ENCODE assay signal across 8 mouse cellular contexts in the genomic region with DNA sequence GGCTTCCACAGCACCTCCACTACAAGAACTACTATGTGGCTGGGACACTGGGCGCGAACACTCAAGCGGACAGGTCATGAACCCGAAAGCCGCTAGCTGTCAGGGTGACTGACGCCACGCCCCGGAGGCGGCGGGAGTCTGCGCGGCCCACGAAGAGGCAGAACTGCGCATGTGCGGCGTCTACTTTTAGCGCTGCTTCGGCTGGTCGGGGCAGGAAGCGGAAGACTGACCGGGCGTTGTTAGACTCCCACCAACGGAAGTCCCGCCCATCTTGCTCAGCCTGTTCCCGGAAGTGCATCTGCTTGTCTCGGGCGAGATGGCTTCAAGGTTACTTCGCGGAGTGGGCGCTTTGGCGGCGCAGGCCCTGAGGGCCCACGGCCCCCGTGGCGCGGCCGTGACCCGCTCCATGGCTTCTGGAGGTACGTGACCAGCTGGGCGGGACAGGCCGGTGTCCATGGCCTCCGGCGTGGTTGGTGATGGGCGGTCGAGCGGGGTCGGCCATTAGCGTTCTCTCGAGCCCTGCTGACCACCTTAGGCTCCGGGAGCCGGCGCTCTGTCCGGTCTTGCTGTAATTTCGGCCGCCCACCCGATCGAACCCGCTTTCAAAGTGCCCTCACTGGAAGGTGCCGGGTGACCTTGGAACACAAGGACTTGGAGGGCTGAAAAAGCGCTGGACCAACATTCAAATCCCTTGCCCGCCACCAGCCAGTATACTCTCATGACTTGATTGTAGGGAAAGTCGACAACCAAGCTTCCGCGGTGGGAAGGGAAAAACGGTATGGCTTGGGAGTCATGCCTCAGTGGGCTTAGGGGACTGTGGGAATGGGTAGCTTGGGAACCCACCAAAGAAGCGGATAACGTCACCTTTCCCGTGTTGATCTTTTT. TPM values are rescaled to one million over a fixed set of nuclear protein-coding genes. Genes with fewer than 3 reads are reported as not detected.
DNase-seq lines count a peak whose midpoint lies in the region; ATAC-seq lines count a peak whose summit lies in the region.

A gene (plus strand): TSS at position 179 of the 885 bp plus-strand sequence.

- H3K4me2 ChIP-seq in lung, embryonic 16.5 days (ENCODE audit: low read depth, low read length) = peak within 1 kb of the TSS; percentile 87

- ATAC-seq in hematopoietic stem cell, adult 5-6 weeks (replicated peaks in 1 of 2; ENCODE audit: insufficient read depth in 1 of 2, low FRiP score in 2 of 2, low TSS enrichment in 1 of 2, low read depth in 1 of 2, poor library complexity in 2 of 2, severe bottlenecking in 2 of 2) = peak; percentile 96 to 97
- ATAC-seq in lung, embryonic 16.5 days (ENCODE audit: low read depth) = peak; percentile 98

- H3K4me1 ChIP-seq in lung, embryonic 16.5 days (replicated peaks; ENCODE audit: control insufficient read depth, insufficient read depth, low read length) = peaks cover 8% of the 10 kb centered on the region

- DNase-seq in MEL-GATA-1-ER (ENCODE audit: extremely low read depth, low read depth) = peak; percentile 92
- peak; percentile 96 for DNase-seq in cerebellum, adult 8-10 months
- peak; percentile 98 for DNase-seq in forelimb bud, embryonic 11.5 days (ENCODE audit: low read depth, low spot score)
- DNase-seq in layer of hippocampus, adult 9-10 months (ENCODE audit: low spot score) = peak; percentile 84
- DNase-seq in ovary, postnatal 10 days (ENCODE audit: low spot score) = peak; percentile 87
- DNase-seq in thymus, postnatal 10 days (ENCODE audit: low spot score in 2 of 2) = peak; percentile 95 to 97

- peak within 1 kb of the TSS; percentile 91 for H3K4me3 ChIP-seq in lung, embryonic 16.5 days (ENCODE audit: low read length)

- no peaks in the 10 kb centered on the region for H3K9me3 ChIP-seq in lung, embryonic 16.5 days (ENCODE audit: control insufficient read depth, low read length)

- peak within 1 kb of the TSS; percentile 11; the same call in 1 of the 2 replicates for H3K27ac ChIP-seq in lung, embryonic 16.5 days (ENCODE audit: low read length)

- peaks cover 17% of the 10 kb centered on the region for H3K36me3 ChIP-seq in lung, embryonic 16.5 days (ENCODE audit: control insufficient read depth, insufficient read depth, low read length)

- no peaks in the 10 kb centered on the region for H3K27me3 ChIP-seq in lung, embryonic 16.5 days (ENCODE audit: control insufficient read depth, insufficient read depth, low read depth, low read length)

- WGBS in lung, embryonic 16.5 days = under 1% methylated on average over 68 of the region's 68 CpGs

- H3K9ac ChIP-seq in lung, embryonic 16.5 days (ENCODE audit: low read length) = peak within 1 kb of the TSS; percentile 88

RNA-seq across cellular contexts. Expression of the gene that starts here (rescaled TPM):
- total RNA-seq in hematopoietic stem cell, adult 5-6 weeks (2017) = 317 and 437 TPM in 2 replicates
- polyA plus RNA-seq in lung, embryonic 16.5 days (2015; fragmentation: Nextera tagmentation; extraction: Ambion mirVana) = 514 and 543 TPM in 2 replicates

Comparison
In these comparisons a context has a peak if more than half of its experiments do, and no peak if none do; other contexts are left out.
1. Peak in every context shown above with its lines: DNase-seq, ATAC-seq, H3K4me3 ChIP-seq and H3K27ac ChIP-seq.